Mouse (Mus musculus) hematopoietic stem cell, adult 5-6 weeks (primary cell): ENCODE results near the gene Klrb1f. TPM values are rescaled to one million over a fixed set of nuclear protein-coding genes. Genes with fewer than 3 reads are reported as not detected.
"Not testable (repeated sequence)": the region's sequence is repeated elsewhere in the genome, so short reads cannot be mapped to it uniquely, and the experiment has no call there.

ENCODE experiments used
- ATAC-seq, 2 experiments: fragments of 125-278 bp in 1 of 2; replicated peaks in 1 of 2; 2 replicates each; pipeline ENCODE4 v1.8.0; 2016 to 2017; ENCODE audit warnings: inconsistent platforms in 2 of 2, mild to moderate bottlenecking in 2 of 2, moderate number of reproducible peaks in 2 of 2, low read depth in 1 of 2, moderate TSS enrichment in 1 of 2; ENCODE audit not compliant: low FRiP score in 2 of 2, poor library complexity in 2 of 2, severe bottlenecking in 2 of 2, insufficient read depth in 1 of 2, low TSS enrichment in 1 of 2
- total RNA-seq: library from RNA; stranded (forward); fragments of 172-1452, 232-1000 nt; gene quantifications from 2 replicates; pipeline ENCODE4 v1.2.3, GENCODE M21; 2017

Klrb1f gene
- total RNA-seq: 0.15 and 8.1 TPM in 2 replicates

GRCm38 (mm10) chr6:129045601-129046000, at the start of gene Klrb1f:
Gene Klrb1f, plus strand, starts transcription at chr6:129045901.
- no peak for ATAC-seq

- peak; percentile 18 to 38; a peak in 3 of 4 replicates for ATAC-seq
Measured at GRCm38 (mm10) chr6:128996054-128996767, 49.5 kb upstream of the Klrb1f start.

- ATAC-seq: no peak
Measured at GRCm38 (mm10) chr6:128996768-128997442, 48.8 kb upstream of the Klrb1f start.

DNA sequence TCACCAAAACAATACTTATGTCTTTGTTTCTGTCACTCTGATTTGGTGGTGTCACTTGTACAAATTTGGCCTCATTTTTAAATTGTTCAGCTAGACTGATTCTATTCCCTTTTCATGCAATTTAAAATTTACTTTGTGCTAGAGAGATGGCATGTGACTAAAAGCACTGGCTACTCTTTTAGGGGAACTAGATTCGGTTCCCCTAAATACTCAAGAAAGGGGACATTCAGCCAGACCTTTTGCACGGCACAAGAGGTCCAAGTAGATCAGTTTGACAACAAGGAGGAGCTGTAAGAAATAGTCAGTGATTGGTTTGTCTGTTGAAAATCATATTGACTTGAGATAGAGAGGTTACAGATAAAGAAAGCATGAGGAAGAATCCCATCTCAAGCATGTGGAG, 44.3 kb upstream of the Klrb1f start:
- no peak for ATAC-seq

DNA sequence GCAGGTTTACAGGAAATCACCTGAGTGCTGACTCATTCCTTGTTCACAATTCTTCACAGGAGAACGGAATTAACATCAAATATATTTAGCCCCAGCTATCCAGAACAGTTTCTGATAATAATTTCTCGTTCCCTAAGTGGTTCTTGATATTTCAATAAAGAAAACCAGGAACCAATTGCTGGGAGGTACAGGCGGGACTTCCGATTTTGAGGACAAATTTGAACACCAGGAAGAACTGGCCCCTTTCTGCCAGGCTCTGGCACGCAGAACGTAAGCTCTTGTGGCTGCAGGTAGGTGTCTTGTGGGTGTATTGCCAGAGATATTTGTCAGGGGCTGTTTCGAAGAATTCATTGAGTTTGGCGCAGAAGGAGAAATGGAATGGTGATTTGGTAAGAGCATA, 37.1 kb upstream of the Klrb1f start:
- ATAC-seq: no peak

- ATAC-seq: not testable (repeated sequence)
Measured at GRCm38 (mm10) chr6:129009846-129010504, 35.7 kb upstream of the Klrb1f start.

GRCm38 (mm10) chr6:129010505-129010873, 35.2 kb upstream of the Klrb1f start:
- no peak for ATAC-seq

- ATAC-seq: not testable (repeated sequence)
Measured at GRCm38 (mm10) chr6:129012012-129012411, 33.7 kb upstream of the Klrb1f start.

GRCm38 (mm10) chr6:129012966-129013365, 32.7 kb upstream of the Klrb1f start:
- ATAC-seq: no peak

GRCm38 (mm10) chr6:129013762-129014276, 31.9 kb upstream of the Klrb1f start:
- no peak for ATAC-seq

- peak in 1 of 2 experiments; percentile 32; a peak in 1 of 4 replicates for ATAC-seq
Measured at GRCm38 (mm10) chr6:129014399-129014798, 31.3 kb upstream of the Klrb1f start.

DNA sequence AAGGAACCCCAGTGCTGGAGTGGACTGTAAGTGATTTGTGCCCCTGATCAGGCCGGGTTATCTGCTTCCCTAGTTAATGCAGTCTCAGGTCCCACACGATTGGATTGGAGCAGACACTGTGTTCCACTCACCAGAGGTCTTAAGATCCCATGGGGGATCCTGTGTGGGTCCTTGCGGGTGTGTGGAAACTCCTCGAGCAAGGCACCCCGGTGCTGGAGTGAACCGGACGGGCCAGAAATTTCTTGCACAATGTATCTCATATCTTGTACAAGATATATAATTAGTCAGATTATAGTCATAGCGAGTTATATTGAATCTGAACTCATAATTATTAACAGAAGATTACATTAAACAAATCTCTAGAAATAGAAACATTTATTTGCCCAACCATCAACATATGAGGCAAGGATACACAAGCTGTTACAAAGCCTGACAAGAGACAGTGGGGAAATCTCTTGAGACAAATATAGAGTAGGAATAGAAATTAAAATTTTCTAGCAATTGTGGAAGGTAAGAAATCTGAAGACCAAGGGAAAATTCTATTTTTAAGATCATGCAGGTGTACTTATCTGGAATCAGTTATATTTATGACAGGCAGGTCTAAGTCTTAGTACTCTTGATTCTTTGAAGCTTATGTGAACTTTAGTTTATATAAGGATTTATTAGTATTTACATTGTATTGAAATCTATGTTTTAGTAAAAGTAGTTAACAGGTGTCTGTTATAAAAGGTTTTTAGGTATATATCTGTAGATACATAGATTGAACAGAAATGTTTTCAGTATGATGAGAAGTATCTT, 18.1 kb upstream of the Klrb1f start:
- ATAC-seq: no peak

- ATAC-seq: peak; percentile 32 to 36; a peak in 1 of 4 replicates
Measured at GRCm38 (mm10) chr6:129030175-129030824, 15.4 kb upstream of the Klrb1f start.

GRCm38 (mm10) chr6:129030964-129031363, 14.7 kb upstream of the Klrb1f start:
- ATAC-seq: no peak

DNA sequence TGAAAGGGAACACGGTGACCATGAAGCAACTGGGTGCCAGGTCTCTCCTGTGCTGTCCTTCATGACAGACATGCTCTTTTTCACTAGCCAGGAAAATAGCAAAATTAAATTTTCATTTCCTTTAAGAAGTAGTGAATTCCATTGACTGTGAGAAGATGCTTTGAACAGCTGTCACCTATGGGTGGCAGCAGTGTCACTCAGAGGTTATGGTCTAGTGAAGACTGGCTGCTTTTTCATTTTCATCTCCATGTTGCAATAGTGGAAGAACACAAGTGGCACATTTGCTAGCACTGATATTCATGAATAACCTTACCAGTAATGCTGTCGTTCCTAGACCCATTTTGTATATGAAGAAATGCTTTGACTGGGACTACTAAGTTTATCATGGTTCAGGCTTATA, 12.3 kb upstream of the Klrb1f start:
- peak; percentile 56 to 60; a peak in 3 of 4 replicates for ATAC-seq

DNA sequence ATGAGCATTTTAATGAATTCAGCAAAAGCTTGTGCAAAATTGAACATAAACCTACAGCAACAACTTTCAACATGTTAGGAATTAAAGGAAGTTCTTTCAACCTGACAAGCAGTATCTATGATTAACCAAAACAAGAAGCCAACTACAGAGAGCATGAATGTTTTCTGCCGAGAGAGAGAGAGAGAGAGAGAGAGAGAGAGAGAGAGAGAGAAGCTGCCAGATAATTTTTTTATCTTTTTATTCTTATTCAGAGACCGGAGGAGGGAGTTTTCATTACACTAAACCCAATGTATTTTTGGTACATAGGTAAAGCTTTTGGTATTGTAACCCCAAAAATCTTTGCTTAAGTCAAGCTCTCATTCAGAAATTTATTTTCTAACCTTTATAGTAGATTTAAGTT, 10.7 kb upstream of the Klrb1f start:
- no peak for ATAC-seq

DNA sequence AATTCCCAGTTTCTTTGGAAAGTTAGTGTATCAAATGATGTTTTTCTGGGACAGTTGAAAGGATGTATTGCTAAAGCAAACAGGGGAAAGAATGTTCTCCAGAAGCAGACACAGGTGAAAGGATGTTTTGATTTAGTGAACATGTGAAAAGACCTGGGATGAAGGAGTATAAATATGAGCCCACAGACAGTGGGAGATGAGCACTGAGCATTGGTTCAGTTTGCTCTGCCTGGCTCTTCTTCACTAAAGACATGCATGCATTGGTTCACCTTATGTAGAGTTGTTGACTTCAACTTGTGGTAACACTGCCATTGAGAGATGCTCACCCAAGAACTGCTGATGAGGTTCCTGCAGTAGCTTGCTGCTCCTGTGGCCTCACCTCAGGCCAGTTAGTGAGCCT, 9.4 kb upstream of the Klrb1f start:
- ATAC-seq: no peak
